Mouse (Mus musculus): ENCODE data around the gene Rtn4rl1. TPM values are rescaled to one million over a fixed set of nuclear protein-coding genes. Genes with fewer than 3 reads are reported as not detected.

The Rtn4rl1 gene
- polyA plus RNA-seq, 1 experiment from 2014 or later, result 1.2 TPM

GRCm38 (mm10) chr11:75210093-75210492, 16.5 kb downstream of the Rtn4rl1 start:
- peak overlapping the region; percentile 58 for H3K4me2 ChIP-seq
- H3K9me3 ChIP-seq (replicated peaks), result no peaks in the 10 kb centered on the region
- H3K27ac ChIP-seq, result peak overlapping the region; percentile 82
- H3K36me3 ChIP-seq, result no peaks in the 10 kb centered on the region
- no peak overlapping the region for H3K4me3 ChIP-seq
- 31% methylated on average over 4 of the region's 4 CpGs for WGBS (ENCODE audit: insufficient replicate concordance)
- peak; percentile 86 for ATAC-seq
- peaks cover 81% of the 10 kb centered on the region for H3K4me1 ChIP-seq
- H3K9ac ChIP-seq, result peak overlapping the region; percentile 51
- H3K27me3 ChIP-seq (replicated peaks), result peaks cover 19% of the 10 kb centered on the region

- no peaks in the 10 kb centered on the region for H3K36me3 ChIP-seq
- peaks cover 26% of the 10 kb centered on the region for H3K27me3 ChIP-seq (replicated peaks)
- no peak overlapping the region for H3K4me3 ChIP-seq
- H3K9ac ChIP-seq, result peak overlapping the region; percentile 19; the same call in 1 of the 2 replicates
- no peaks in the 10 kb centered on the region for H3K9me3 ChIP-seq (replicated peaks)
- ATAC-seq, result no peak
- peak overlapping the region; percentile 75 for H3K27ac ChIP-seq
- H3K4me2 ChIP-seq, result 0 out of 2 replicates have a peak overlapping the region, but pooled peaks have one; percentile 15
- 45% methylated on average over 6 of the region's 6 CpGs for WGBS (ENCODE audit: insufficient replicate concordance)
- H3K4me1 ChIP-seq, result peaks cover 77% of the 10 kb centered on the region
Measured at GRCm38 (mm10) chr11:75210755-75211154, 17.2 kb downstream of the Rtn4rl1 start.

GRCm38 (mm10) chr11:75212031-75212667, 18.6 kb downstream of the Rtn4rl1 start:
- H3K4me3 ChIP-seq, result no peak overlapping the region
- H3K4me1 ChIP-seq, result peaks cover 77% of the 10 kb centered on the region
- peak overlapping the region; percentile 33 for H3K27ac ChIP-seq
- no peak for ATAC-seq
- H3K9me3 ChIP-seq (replicated peaks), result no peaks in the 10 kb centered on the region
- H3K36me3 ChIP-seq, result no peaks in the 10 kb centered on the region
- 65% methylated on average over 8 of the region's 8 CpGs for WGBS (ENCODE audit: insufficient replicate concordance)
- H3K9ac ChIP-seq, result no peak overlapping the region
- H3K4me2 ChIP-seq, result no peak overlapping the region
- peaks cover 33% of the 10 kb centered on the region for H3K27me3 ChIP-seq (replicated peaks)

- H3K9ac ChIP-seq, result no peak overlapping the region; the same call in 1 of the 2 replicates
Measured at GRCm38 (mm10) chr11:75212876-75213275, 19.3 kb downstream of the Rtn4rl1 start.

GRCm38 (mm10) chr11:75213372-75214080, 19.9 kb downstream of the Rtn4rl1 start:
- Histone ChIP-seq H3K9ac (peak overlapping the region; percentile 31), H3K4me3 (peak overlapping the region; percentile 27), H3K27me3 (replicated peaks) (peaks cover 33% of the 10 kb centered on the region), H3K27ac (peak overlapping the region; percentile 63), H3K9me3 (replicated peaks) (no peaks in the 10 kb centered on the region), H3K4me2 (peak overlapping the region; percentile 59), H3K36me3 (no peaks in the 10 kb centered on the region), H3K4me1 (peaks cover 68% of the 10 kb centered on the region)
- peak; percentile 26; the same call in 1 of the 2 replicates for ATAC-seq
- WGBS (ENCODE audit: insufficient replicate concordance), result 18% methylated on average over 35 of the region's 35 CpGs

More at GRCm38 (mm10) chr11:75212876-75213275, 19.3 kb downstream of the Rtn4rl1 start:
- Histone ChIP-seq H3K4me1 (peaks cover 75% of the 10 kb centered on the region), H3K36me3 (no peaks in the 10 kb centered on the region), H3K27ac (peak overlapping the region; percentile 63), H3K27me3 (replicated peaks) (peaks cover 33% of the 10 kb centered on the region), H3K4me2 (no peak overlapping the region), H3K9me3 (replicated peaks) (no peaks in the 10 kb centered on the region), H3K4me3 (no peak overlapping the region)
- ATAC-seq, result no peak
- 64% methylated on average over 1 of the region's 3 CpGs for WGBS (ENCODE audit: insufficient replicate concordance)

- ATAC-seq, result no peak
- Histone ChIP-seq H3K36me3 (no peaks in the 10 kb centered on the region), H3K27ac (peak overlapping the region; percentile 26; the same call in 1 of the 2 replicates), H3K4me3 (peak overlapping the region; percentile 27), H3K9me3 (replicated peaks) (no peaks in the 10 kb centered on the region), H3K9ac (peak overlapping the region; percentile 31), H3K27me3 (replicated peaks) (peaks cover 33% of the 10 kb centered on the region), H3K4me2 (peak overlapping the region; percentile 59), H3K4me1 (peaks cover 63% of the 10 kb centered on the region)
- 32% methylated on average over 13 of the region's 13 CpGs for WGBS (ENCODE audit: insufficient replicate concordance)
Measured at GRCm38 (mm10) chr11:75214081-75214950, 20.7 kb downstream of the Rtn4rl1 start.

GRCm38 (mm10) chr11:75220115-75220514, 26.5 kb downstream of the Rtn4rl1 start:
- H3K36me3 ChIP-seq, result no peaks in the 10 kb centered on the region
- peaks cover 28% of the 10 kb centered on the region for H3K4me1 ChIP-seq
- no peak overlapping the region for H3K27ac ChIP-seq
- no peaks in the 10 kb centered on the region for H3K9me3 ChIP-seq (replicated peaks)
- WGBS (ENCODE audit: insufficient replicate concordance), result 58% methylated on average over 9 of the region's 9 CpGs
- H3K27me3 ChIP-seq (replicated peaks), result peaks cover 36% of the 10 kb centered on the region
- H3K9ac ChIP-seq, result no peak overlapping the region
- no peak for ATAC-seq
- H3K4me3 ChIP-seq, result no peak overlapping the region
- H3K4me2 ChIP-seq, result no peak overlapping the region

GRCm38 (mm10) chr11:75220517-75221145, 27.0 kb downstream of the Rtn4rl1 start:
- no peak for ATAC-seq
- 53% methylated on average over 5 of the region's 6 CpGs for WGBS (ENCODE audit: insufficient replicate concordance)
- H3K9me3 ChIP-seq (replicated peaks), result no peaks in the 10 kb centered on the region
- no peak overlapping the region for H3K9ac ChIP-seq
- no peak overlapping the region for H3K27ac ChIP-seq
- no peak overlapping the region for H3K4me3 ChIP-seq
- H3K4me2 ChIP-seq, result no peak overlapping the region
- peaks cover 26% of the 10 kb centered on the region for H3K4me1 ChIP-seq
- no peaks in the 10 kb centered on the region for H3K36me3 ChIP-seq
- H3K27me3 ChIP-seq (replicated peaks), result peaks cover 36% of the 10 kb centered on the region

GRCm38 (mm10) chr11:75224062-75224461, 30.5 kb downstream of the Rtn4rl1 start:
- H3K4me1 ChIP-seq, result peaks cover 19% of the 10 kb centered on the region
- no peak overlapping the region for H3K4me2 ChIP-seq
- H3K27ac ChIP-seq, result no peak overlapping the region
- no peak for ATAC-seq
- H3K27me3 ChIP-seq (replicated peaks), result peaks cover 51% of the 10 kb centered on the region
- H3K4me3 ChIP-seq, result no peak overlapping the region
- H3K36me3 ChIP-seq, result no peaks in the 10 kb centered on the region
- WGBS (ENCODE audit: insufficient replicate concordance), result 77% methylated on average over 12 of the region's 12 CpGs
- no peak overlapping the region for H3K9ac ChIP-seq
- no peaks in the 10 kb centered on the region for H3K9me3 ChIP-seq (replicated peaks)

- ATAC-seq, result no peak
- WGBS (ENCODE audit: insufficient replicate concordance), result 70% methylated on average over 4 of the region's 4 CpGs
Measured at GRCm38 (mm10) chr11:75224835-75225234, 31.3 kb downstream of the Rtn4rl1 start.

GRCm38 (mm10) chr11:75227632-75228031, 34.0 kb downstream of the Rtn4rl1 start:
- Histone ChIP-seq H3K4me1 (peaks cover 12% of the 10 kb centered on the region), H3K4me2 (no peak overlapping the region), H3K27me3 (replicated peaks) (peaks cover 76% of the 10 kb centered on the region), H3K9me3 (replicated peaks) (no peaks in the 10 kb centered on the region), H3K27ac (no peak overlapping the region), H3K9ac (no peak overlapping the region), H3K4me3 (no peak overlapping the region), H3K36me3 (no peaks in the 10 kb centered on the region)
- WGBS (ENCODE audit: insufficient replicate concordance), result 30% methylated on average over 3 of the region's 3 CpGs
- no peak for ATAC-seq

More at GRCm38 (mm10) chr11:75224835-75225234, 31.3 kb downstream of the Rtn4rl1 start:
- Histone ChIP-seq H3K9ac (no peak overlapping the region), H3K27me3 (replicated peaks) (peaks cover 59% of the 10 kb centered on the region), H3K9me3 (replicated peaks) (no peaks in the 10 kb centered on the region), H3K4me1 (peaks cover 11% of the 10 kb centered on the region), H3K4me2 (no peak overlapping the region), H3K27ac (no peak overlapping the region), H3K36me3 (no peaks in the 10 kb centered on the region), H3K4me3 (no peak overlapping the region)
